Mouse (Mus musculus): ENCODE measurements at regions not wholly inside any gene's neighbourhood (a gene's known extent, or its start where the extent isn't known, plus 50 kb on each side); places are given as distances from the start of the nearest gene placed in this dataset.

DNA sequence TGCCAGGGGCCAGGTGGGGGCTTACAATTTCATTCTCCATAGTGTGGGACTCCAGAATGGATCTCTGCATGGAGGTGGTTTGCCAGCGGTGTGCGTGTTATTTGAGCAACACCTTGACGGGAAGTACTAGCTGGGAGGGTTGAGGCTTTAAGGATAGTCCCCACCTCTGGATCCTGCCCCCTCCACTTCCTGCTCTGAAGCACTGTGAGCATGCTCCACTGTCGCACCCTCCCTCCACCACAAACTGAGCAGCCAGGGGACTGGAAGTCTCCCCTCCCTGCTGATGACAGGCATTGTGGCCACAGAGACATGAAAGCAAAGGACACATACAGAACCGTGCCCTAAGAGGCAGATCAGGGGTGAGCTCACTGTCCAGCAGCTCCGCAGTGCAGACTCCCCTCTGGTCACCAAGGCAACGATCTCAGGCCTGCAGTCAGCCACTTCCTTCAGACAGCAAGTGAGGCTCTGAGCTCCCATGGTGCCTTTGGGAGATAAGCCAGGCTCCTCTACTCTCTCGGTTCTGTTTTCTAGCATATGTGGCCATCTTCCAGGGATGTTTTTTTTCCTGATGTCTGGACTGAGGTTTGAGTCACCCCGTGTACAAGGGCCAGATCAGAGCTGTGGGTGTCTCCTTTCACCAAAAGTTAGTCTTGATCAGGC lies 239.7 kb downstream of the Cryba4 start:
- H3K27me3 ChIP-seq (replicated peaks) = no peaks in the 10 kb centered on the region
- no peaks in the 10 kb centered on the region for H3K79me2 ChIP-seq (replicated peaks; ENCODE audit: control insufficient read depth, extremely low read depth, insufficient read depth, poor library complexity, severe bottlenecking)
- dilution Hi-C loops (cut with MboI; ENCODE audit: extremely low pct_ligation_motif_present, extremely low pct_unique_long_range_greater_than_20kb, low sequenced_read_pairs) = no loop called here
- in situ Hi-C loops (cut with MboI; ENCODE audit: low pct_ligation_motif_present, low pct_unique_long_range_greater_than_20kb, low sequenced_read_pairs) = no loop called here
- TF ChIP-seq SIN3A (IDR thresholded peaks at IDR 0.05; ENCODE audit: low read length) (no peak), RAD21 (IDR thresholded peaks at IDR 0.05; ENCODE audit: low read depth, low read length) (no peak), ZMIZ1 (IDR thresholded peaks at IDR 0.05; ENCODE audit: low read depth, low read length) (no peak), MAZ (IDR thresholded peaks at IDR 0.05; ENCODE audit: low read depth, low read length) (no peak), POLR2AphosphoS2 (IDR thresholded peaks at IDR 0.05; ENCODE audit: low read depth, low read length) (no peak), CTCF (conservative IDR thresholded peaks at IDR 0.05 in 1 of 2, IDR thresholded peaks at IDR 0.05 in 1 of 2; ENCODE audit: low read depth in 2 of 2, low read length in 2 of 2) (no peak), RCOR1 (conservative IDR thresholded peaks at IDR 0.05; ENCODE audit: low read depth, low read length) (no peak), MXI1 (IDR thresholded peaks at IDR 0.05; ENCODE audit: low read depth, low read length) (no peak), POLR2A (IDR thresholded peaks at IDR 0.05; ENCODE audit: low read depth, low read length) (no peak), CHD1 (IDR thresholded peaks at IDR 0.05; ENCODE audit: low read depth, low read length) (no peak), PAX5 (IDR thresholded peaks at IDR 0.05; ENCODE audit: low read length) (no peak), EP300 (IDR thresholded peaks at IDR 0.05; ENCODE audit: low read length) (no peak), MAFK (IDR thresholded peaks at IDR 0.05; ENCODE audit: insufficient replicate concordance, low read length) (no peak)
- no peaks in the 10 kb centered on the region for H3K36me3 ChIP-seq (replicated peaks in 1 of 2; ENCODE audit: control insufficient read depth in 1 of 2, insufficient read depth in 1 of 2, low read length in 1 of 2)
- H3K9ac ChIP-seq (ENCODE audit: insufficient read depth, low read depth) = no peak overlapping the region
- H3K4me1 ChIP-seq (ENCODE audit: control insufficient read depth in 1 of 2, insufficient read depth in 2 of 2) = no peaks in the 10 kb centered on the region
- no peak for DNase-seq (ENCODE audit: extremely low read depth)
- H3K4me2 ChIP-seq (ENCODE audit: insufficient read depth, low read depth, poor library complexity, severe bottlenecking) = no peak overlapping the region
- H3K27ac ChIP-seq (ENCODE audit: insufficient read depth, low read depth) = no peak overlapping the region
- H3K9me3 ChIP-seq (replicated peaks; ENCODE audit: low read length) = peaks cover 87% of the 10 kb centered on the region
- no peak overlapping the region for H3K4me3 ChIP-seq (replicated peaks in 1 of 3; ENCODE audit: low read depth in 2 of 3, low read length in 2 of 3, poor library complexity in 1 of 3)

DNA sequence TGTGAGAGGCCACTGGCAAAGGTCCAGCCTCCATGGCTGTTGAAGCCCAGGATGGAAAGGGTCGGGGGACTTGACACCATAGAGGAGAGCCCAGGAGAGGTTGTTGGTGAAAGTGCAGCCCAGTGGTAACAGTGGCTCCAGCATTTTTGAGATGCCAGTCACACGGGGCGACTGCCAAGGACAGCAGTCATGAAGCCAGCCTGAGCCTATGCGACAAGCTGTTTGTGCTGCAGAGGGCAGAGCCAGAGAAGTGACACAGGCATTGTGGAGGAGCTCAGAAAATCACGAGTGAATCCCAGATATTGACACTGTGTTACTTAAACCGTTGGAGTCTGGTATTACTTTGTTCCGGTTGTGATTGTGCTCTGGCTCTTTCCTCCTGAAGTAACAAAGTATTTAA lies 233.4 kb downstream of the Cryba4 start:
- Histone ChIP-seq H3K27ac (ENCODE audit: insufficient read depth, low read depth) (no peak overlapping the region), H3K9ac (ENCODE audit: insufficient read depth, low read depth) (no peak overlapping the region), H3K4me1 (ENCODE audit: control insufficient read depth in 1 of 2, insufficient read depth in 2 of 2) (no peaks in the 10 kb centered on the region), H3K4me3 (replicated peaks in 1 of 3; ENCODE audit: low read depth in 2 of 3, low read length in 2 of 3, poor library complexity in 1 of 3) (no peak overlapping the region), H3K4me2 (ENCODE audit: insufficient read depth, low read depth, poor library complexity, severe bottlenecking) (no peak overlapping the region), H3K36me3 (replicated peaks in 1 of 2; ENCODE audit: control insufficient read depth in 1 of 2, insufficient read depth in 1 of 2, low read length in 1 of 2) (no peaks in the 10 kb centered on the region), H3K27me3 (replicated peaks) (no peaks in the 10 kb centered on the region), H3K9me3 (replicated peaks; ENCODE audit: low read length) (peaks cover 75% of the 10 kb centered on the region), H3K79me2 (replicated peaks; ENCODE audit: control insufficient read depth, extremely low read depth, insufficient read depth, poor library complexity, severe bottlenecking) (no peaks in the 10 kb centered on the region)
- in situ Hi-C loops (cut with MboI; ENCODE audit: low pct_ligation_motif_present, low pct_unique_long_range_greater_than_20kb, low sequenced_read_pairs) (no loop called here), dilution Hi-C loops (cut with MboI; ENCODE audit: extremely low pct_ligation_motif_present, extremely low pct_unique_long_range_greater_than_20kb, low sequenced_read_pairs) (no loop called here)
- TF ChIP-seq ZNF384 (IDR thresholded peaks at IDR 0.05; ENCODE audit: low read depth, low read length) (no peak), POLR2AphosphoS2 (IDR thresholded peaks at IDR 0.05; ENCODE audit: low read depth, low read length) (no peak), USF2 (conservative IDR thresholded peaks at IDR 0.05; ENCODE audit: low read depth, low read length) (no peak), SMC3 (IDR thresholded peaks at IDR 0.05; ENCODE audit: low read depth, low read length) (no peak), MAX (IDR thresholded peaks at IDR 0.05; ENCODE audit: low read length) (no peak), UBTF (IDR thresholded peaks at IDR 0.05; ENCODE audit: low read depth, low read length) (no peak), ZMIZ1 (IDR thresholded peaks at IDR 0.05; ENCODE audit: low read depth, low read length) (no peak), POLR2A (IDR thresholded peaks at IDR 0.05; ENCODE audit: low read depth, low read length) (no peak), SIN3A (IDR thresholded peaks at IDR 0.05; ENCODE audit: low read length) (no peak), PAX5 (IDR thresholded peaks at IDR 0.05; ENCODE audit: low read length) (no peak), NRF1 (IDR thresholded peaks at IDR 0.05; ENCODE audit: low read depth, low read length) (no peak), ETS1 (conservative IDR thresholded peaks at IDR 0.05; ENCODE audit: low read depth, low read length) (no peak), TBP (conservative IDR thresholded peaks at IDR 0.05; ENCODE audit: low read depth, low read length) (no peak), CHD1 (IDR thresholded peaks at IDR 0.05; ENCODE audit: low read depth, low read length) (no peak), E2F4 (IDR thresholded peaks at IDR 0.05; ENCODE audit: insufficient replicate concordance, low read depth, low read length) (no peak), GABPA (IDR thresholded peaks at IDR 0.05; ENCODE audit: insufficient replicate concordance, low read depth, low read length) (no peak), USF1 (IDR thresholded peaks at IDR 0.05; ENCODE audit: low read depth, low read length) (no peak), KAT2A (IDR thresholded peaks at IDR 0.05; ENCODE audit: insufficient replicate concordance, low read length) (no peak)
- no peak for DNase-seq (ENCODE audit: extremely low read depth)

Data from CH12.LX (cell line).